Mouse (Mus musculus) left cerebral cortex, postnatal 25 days (tissue): ENCODE results near the gene Ebf3. TPM values are rescaled to one million over a fixed set of nuclear protein-coding genes. Genes with fewer than 3 reads are reported as not detected.

Source experiments
- DNase-seq, 2 experiments: peaks; one replicate each; pipeline ENCODE4 v3.0.0; 2022; ENCODE audit warnings: low spot score in 2 of 2, mixed read lengths in 1 of 2
- intact Hi-C: fragments of 180-260 bp; cut with DNase I; formaldehyde crosslinking; loops from one replicate; pipeline ENCODE4 v1.15.1; 2025
- total RNA-seq, 2 experiments: library from RNA; stranded (reverse); gene quantifications; 2 replicates each; pipeline ENCODE4 v1.2.3; 2021

The Ebf3 gene
- total RNA-seq, 2 experiments from 2014 or later, result 0.78 to 0.85 TPM

GRCm38 (mm10) chr7:137297594-137298381 is 16.5 kb downstream of the Ebf3 start:
- no peak for DNase-seq
- intact Hi-C loops, result no loop called here

DNA sequence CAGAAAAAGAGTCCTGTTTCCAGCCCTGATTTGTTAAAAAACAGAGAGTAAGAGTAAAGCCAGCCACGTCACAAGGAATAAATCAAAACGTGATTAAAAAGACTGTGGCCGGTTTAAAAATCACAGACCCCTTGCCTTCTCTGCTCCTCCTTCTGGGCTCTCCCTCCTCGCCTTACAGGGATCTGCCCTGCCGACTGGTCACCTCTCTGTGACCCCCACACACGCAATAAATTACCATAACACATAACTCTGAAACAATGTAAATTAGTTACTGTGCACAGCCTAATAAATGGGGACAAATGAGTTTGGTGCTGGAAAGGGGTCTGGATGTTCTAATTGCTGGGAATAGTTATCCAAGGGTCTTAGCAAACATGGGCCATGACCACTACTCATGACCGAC is 17.1 kb downstream of the Ebf3 start:
- intact Hi-C loops, result no loop called here
- no peak for DNase-seq

- intact Hi-C loops, result no loop called here
- no peak for DNase-seq
These were observed 18.6 kb downstream of the Ebf3 start for GRCm38 (mm10) chr7:137295612-137296011.

DNA sequence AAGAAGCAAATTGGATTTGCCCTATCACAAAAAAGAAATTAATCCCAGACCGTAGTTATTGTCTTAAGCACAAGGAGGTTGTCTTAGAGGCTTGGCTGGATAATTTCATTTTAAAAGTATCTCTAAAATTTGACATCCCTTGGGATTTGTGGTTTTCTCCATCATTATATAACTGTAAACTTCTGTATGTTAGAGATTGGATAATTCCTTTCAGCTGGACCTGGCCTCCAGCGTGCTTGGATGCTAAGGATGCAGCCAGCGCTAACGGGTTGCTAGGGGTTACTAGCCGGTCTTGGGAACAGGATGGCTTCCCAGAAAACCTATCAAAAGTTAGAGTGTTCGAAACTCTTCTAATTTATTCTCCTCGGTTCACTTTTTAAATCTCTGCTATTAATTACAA is 19.8 kb downstream of the Ebf3 start:
- intact Hi-C loops, result no loop called here
- DNase-seq, result no peak

GRCm38 (mm10) chr7:137289290-137289957 is 24.8 kb downstream of the Ebf3 start:
- intact Hi-C loops, result no loop called here
- DNase-seq, result no peak

DNA sequence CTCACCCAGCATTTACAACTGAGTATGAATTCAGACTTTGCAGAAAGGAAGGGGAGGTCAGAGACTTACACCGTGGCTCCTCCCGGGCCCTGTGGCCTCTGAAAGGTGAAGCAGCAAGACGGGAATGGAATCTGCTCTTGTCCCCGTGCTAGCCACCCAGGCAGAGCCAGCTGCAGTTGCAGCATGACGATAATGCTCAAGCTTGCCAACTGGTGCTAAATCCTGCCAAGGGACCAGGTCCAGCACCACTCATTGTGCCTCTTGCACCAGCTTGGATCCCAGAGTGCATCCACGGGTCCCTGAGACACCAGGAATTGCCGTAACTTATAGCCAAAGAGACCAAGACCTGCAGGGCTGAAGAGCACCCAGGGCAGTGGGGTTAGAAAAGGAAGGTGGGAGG is 36.1 kb downstream of the Ebf3 start:
- intact Hi-C loops, result no loop called here
- no peak for DNase-seq

GRCm38 (mm10) chr7:137277713-137278112 is 36.5 kb downstream of the Ebf3 start:
- no peak for DNase-seq
- intact Hi-C loops, result no loop called here

- peak in 1 of 2 experiments; percentile 9 for DNase-seq
- intact Hi-C loops, result no loop called here
These were observed 42.0 kb downstream of the Ebf3 start for GRCm38 (mm10) chr7:137272252-137272651.

- intact Hi-C loops, result no loop called here
- DNase-seq, result peak in 1 of 2 experiments; percentile 14
These were observed 45.6 kb downstream of the Ebf3 start for GRCm38 (mm10) chr7:137268452-137269155.

GRCm38 (mm10) chr7:137267441-137267840 is 46.8 kb downstream of the Ebf3 start:
- peak in 1 of 2 experiments; percentile 40 for DNase-seq
- intact Hi-C loops, result no loop called here

GRCm38 (mm10) chr7:137266575-137266974 is 47.7 kb downstream of the Ebf3 start:
- no peak for DNase-seq
- intact Hi-C loops, result no loop called here

GRCm38 (mm10) chr7:137262330-137262729 is 51.9 kb downstream of the Ebf3 start:
- intact Hi-C loops, result no loop called here
- DNase-seq, result no peak

- intact Hi-C loops, result loop anchor here (5.0 to 10.0 kb wide), 2 partner anchors 71 to 762 kb away; no protein-coding TSS in a partner anchor
- peak; percentile 16 to 28 for DNase-seq
These were observed 67.9 kb downstream of the Ebf3 start for GRCm38 (mm10) chr7:137246213-137246872.

- DNase-seq, result peak in 1 of 2 experiments; percentile 65
These were observed 69.4 kb downstream of the Ebf3 start for GRCm38 (mm10) chr7:137244839-137245238.

GRCm38 (mm10) chr7:137240481-137240880 is 73.8 kb downstream of the Ebf3 start:
- intact Hi-C loops, result loop anchor here (10.0 kb wide), 1 partner anchor 756 kb away; no protein-coding TSS in a partner anchor
- DNase-seq, result no peak

More at GRCm38 (mm10) chr7:137244839-137245238, 69.4 kb downstream of the Ebf3 start:
- intact Hi-C loops, result loop anchor here (5.0 to 10.0 kb wide), 2 partner anchors 72 to 760 kb away; no protein-coding TSS in a partner anchor

GRCm38 (mm10) chr7:137239542-137240133 is 74.6 kb downstream of the Ebf3 start:
- no peak for DNase-seq
- intact Hi-C loops, result loop anchor here (10.0 kb wide), 1 partner anchor 755 kb away; no protein-coding TSS in a partner anchor

DNA sequence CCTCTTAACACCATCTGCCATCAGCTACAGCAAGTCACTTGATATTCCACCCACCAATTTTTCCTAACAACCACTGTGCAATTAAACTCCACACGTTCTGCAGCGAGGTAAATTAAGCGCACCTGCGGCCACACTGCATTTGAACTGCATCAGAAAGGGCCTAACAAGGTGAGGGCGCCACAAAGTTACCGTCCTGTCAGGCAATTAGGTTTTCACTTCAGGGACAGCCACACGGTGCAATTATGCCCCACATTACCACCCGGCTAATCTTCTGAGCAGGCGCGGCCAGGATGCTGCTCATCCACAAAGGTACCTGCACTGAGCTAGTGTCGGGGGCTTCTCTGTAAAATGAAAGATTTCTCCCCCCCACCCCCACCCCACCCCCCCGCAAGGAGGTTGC is 76.8 kb downstream of the Ebf3 start:
- intact Hi-C loops, result no loop called here

DNA sequence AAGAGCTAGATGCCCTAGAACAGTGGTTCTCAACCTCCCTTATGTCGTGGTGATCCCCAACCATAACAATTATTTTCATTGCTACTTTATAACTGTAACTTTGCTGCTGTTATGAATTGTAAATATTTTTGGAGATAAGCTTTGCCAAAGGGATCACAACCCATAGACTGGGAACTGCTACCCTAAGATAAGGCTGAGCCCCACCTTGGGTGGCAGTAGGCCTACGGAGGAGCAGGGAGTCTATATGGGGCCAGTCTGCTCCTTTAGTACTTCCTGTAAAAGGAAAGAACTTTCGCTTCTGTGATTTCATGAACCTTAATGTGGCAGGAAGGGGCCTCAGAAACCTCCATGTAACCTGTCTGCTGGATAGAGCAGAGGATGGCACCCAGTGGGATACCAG is 90.4 kb downstream of the Ebf3 start:
- no peak for DNase-seq
- intact Hi-C loops, result no loop called here

More for the DNA sequence above, 76.8 kb downstream of the Ebf3 start:
- DNase-seq, result no peak

DNA sequence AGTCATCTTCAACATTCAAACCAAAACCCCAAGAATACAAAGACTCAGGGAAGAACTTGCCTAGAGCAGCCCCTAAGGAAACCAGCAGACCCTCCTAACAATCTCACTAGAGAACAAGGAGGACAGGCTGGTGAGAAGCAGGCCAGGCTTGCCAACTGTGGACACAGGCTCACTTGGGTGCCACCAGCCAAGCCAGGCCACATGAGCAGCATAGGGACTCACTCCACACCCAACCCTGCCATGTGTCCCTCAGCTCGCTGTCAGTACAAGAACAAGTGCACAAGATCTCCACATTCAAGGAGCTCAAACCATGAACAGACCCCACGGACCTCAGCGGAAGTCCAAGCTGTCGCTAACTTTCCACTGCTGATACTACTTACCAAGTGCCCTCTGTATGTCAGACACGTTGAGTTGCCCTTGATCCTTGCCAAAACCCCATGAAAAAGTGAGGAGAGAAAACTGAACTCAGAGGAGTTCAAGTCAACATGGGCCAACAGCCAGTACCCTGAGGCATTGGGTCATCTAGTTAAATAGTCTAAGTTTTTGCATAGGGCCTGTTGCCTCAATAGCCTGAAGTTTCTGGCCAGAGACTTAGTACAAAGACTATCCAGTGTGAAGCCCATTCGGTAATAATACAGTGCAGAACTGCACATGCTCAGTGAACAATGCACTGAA is 91.3 kb downstream of the Ebf3 start:
- no peak for DNase-seq
- intact Hi-C loops, result no loop called here
